Mouse (Mus musculus): ENCODE measurements around the gene Acsl4. TPM values are rescaled to one million over a fixed set of nuclear protein-coding genes. Genes with fewer than 3 reads are reported as not detected.

Acsl4 gene
- polyA plus RNA-seq, 1 experiment = 14.0 TPM

GRCm38 (mm10) chrX:142378048-142378447 lies 12.3 kb downstream of the Acsl4 start:
- no peak overlapping the region for H3K27ac ChIP-seq (replicated peaks; ENCODE audit: low read depth, low read length)
- H3K4me1 ChIP-seq (ENCODE audit: control insufficient read depth, insufficient read depth, insufficient read length, low read length) = no peaks in the 10 kb centered on the region
- H3K4me3 ChIP-seq (ENCODE audit: insufficient read depth, low read depth, low read length) = no peak overlapping the region

GRCm38 (mm10) chrX:142377358-142377757 lies 13.0 kb downstream of the Acsl4 start:
- H3K4me1 ChIP-seq (ENCODE audit: control insufficient read depth, insufficient read depth, insufficient read length, low read length) = no peaks in the 10 kb centered on the region
- H3K27ac ChIP-seq (replicated peaks; ENCODE audit: low read depth, low read length) = no peak overlapping the region
- no peak overlapping the region for H3K4me3 ChIP-seq (ENCODE audit: insufficient read depth, low read depth, low read length)

GRCm38 (mm10) chrX:142376747-142377146 lies 13.6 kb downstream of the Acsl4 start:
- H3K4me1 ChIP-seq (ENCODE audit: control insufficient read depth, insufficient read depth, insufficient read length, low read length) = no peaks in the 10 kb centered on the region
- no peak overlapping the region for H3K4me3 ChIP-seq (ENCODE audit: insufficient read depth, low read depth, low read length)
- no peak overlapping the region for H3K27ac ChIP-seq (replicated peaks; ENCODE audit: low read depth, low read length)

GRCm38 (mm10) chrX:142375519-142375918 lies 14.8 kb downstream of the Acsl4 start:
- Histone ChIP-seq H3K27ac (replicated peaks; ENCODE audit: low read depth, low read length) (no peak overlapping the region), H3K4me1 (ENCODE audit: control insufficient read depth, insufficient read depth, insufficient read length, low read length) (no peaks in the 10 kb centered on the region), H3K4me3 (ENCODE audit: insufficient read depth, low read depth, low read length) (no peak overlapping the region)

- no peak overlapping the region for H3K4me3 ChIP-seq (ENCODE audit: insufficient read depth, low read depth, low read length)
- no peaks in the 10 kb centered on the region for H3K4me1 ChIP-seq (ENCODE audit: control insufficient read depth, insufficient read depth, insufficient read length, low read length)
- no peak overlapping the region for H3K27ac ChIP-seq (replicated peaks; ENCODE audit: low read depth, low read length)
These were observed 17.9 kb downstream of the Acsl4 start for GRCm38 (mm10) chrX:142372393-142372792.

GRCm38 (mm10) chrX:142369935-142370334 lies 20.4 kb downstream of the Acsl4 start:
- no peak overlapping the region for H3K4me3 ChIP-seq (ENCODE audit: insufficient read depth, low read depth, low read length)
- no peak overlapping the region for H3K27ac ChIP-seq (replicated peaks; ENCODE audit: low read depth, low read length)
- no peaks in the 10 kb centered on the region for H3K4me1 ChIP-seq (ENCODE audit: control insufficient read depth, insufficient read depth, insufficient read length, low read length)

- H3K4me3 ChIP-seq (ENCODE audit: insufficient read depth, low read depth, low read length) = no peak overlapping the region
- no peak overlapping the region for H3K27ac ChIP-seq (replicated peaks; ENCODE audit: low read depth, low read length)
- no peaks in the 10 kb centered on the region for H3K4me1 ChIP-seq (ENCODE audit: control insufficient read depth, insufficient read depth, insufficient read length, low read length)
These were observed 26.5 kb downstream of the Acsl4 start for GRCm38 (mm10) chrX:142363882-142364281.

GRCm38 (mm10) chrX:142359031-142359430 lies 31.3 kb downstream of the Acsl4 start:
- Histone ChIP-seq H3K4me1 (ENCODE audit: control insufficient read depth, insufficient read depth, insufficient read length, low read length) (no peaks in the 10 kb centered on the region), H3K4me3 (ENCODE audit: insufficient read depth, low read depth, low read length) (no peak overlapping the region), H3K27ac (replicated peaks; ENCODE audit: low read depth, low read length) (no peak overlapping the region)

GRCm38 (mm10) chrX:142358427-142358826 lies 31.9 kb downstream of the Acsl4 start:
- H3K27ac ChIP-seq (replicated peaks; ENCODE audit: low read depth, low read length) = no peak overlapping the region
- no peak overlapping the region for H3K4me3 ChIP-seq (ENCODE audit: insufficient read depth, low read depth, low read length)
- no peaks in the 10 kb centered on the region for H3K4me1 ChIP-seq (ENCODE audit: control insufficient read depth, insufficient read depth, insufficient read length, low read length)

- Histone ChIP-seq H3K4me3 (ENCODE audit: insufficient read depth, low read depth, low read length) (no peak overlapping the region), H3K4me1 (ENCODE audit: control insufficient read depth, insufficient read depth, insufficient read length, low read length) (no peaks in the 10 kb centered on the region), H3K27ac (replicated peaks; ENCODE audit: low read depth, low read length) (no peak overlapping the region)
These were observed 54.1 kb downstream of the Acsl4 start for GRCm38 (mm10) chrX:142336207-142336606.

- no peak overlapping the region for H3K27ac ChIP-seq (replicated peaks; ENCODE audit: low read depth, low read length)
- H3K4me3 ChIP-seq (ENCODE audit: insufficient read depth, low read depth, low read length) = no peak overlapping the region
- no peaks in the 10 kb centered on the region for H3K4me1 ChIP-seq (ENCODE audit: control insufficient read depth, insufficient read depth, insufficient read length, low read length)
These were observed 54.8 kb downstream of the Acsl4 start for GRCm38 (mm10) chrX:142335502-142335901.

- no peak overlapping the region for H3K4me3 ChIP-seq (ENCODE audit: insufficient read depth, low read depth, low read length)
- H3K27ac ChIP-seq (replicated peaks; ENCODE audit: low read depth, low read length) = no peak overlapping the region
- no peaks in the 10 kb centered on the region for H3K4me1 ChIP-seq (ENCODE audit: control insufficient read depth, insufficient read depth, insufficient read length, low read length)
These were observed 64.6 kb downstream of the Acsl4 start for GRCm38 (mm10) chrX:142325760-142326159.

GRCm38 (mm10) chrX:142316106-142316505 lies 74.2 kb downstream of the Acsl4 start:
- no peak overlapping the region for H3K27ac ChIP-seq (replicated peaks; ENCODE audit: low read depth, low read length)
- no peaks in the 10 kb centered on the region for H3K4me1 ChIP-seq (ENCODE audit: control insufficient read depth, insufficient read depth, insufficient read length, low read length)
- no peak overlapping the region for H3K4me3 ChIP-seq (ENCODE audit: insufficient read depth, low read depth, low read length)

GRCm38 (mm10) chrX:142315270-142315669 lies 75.1 kb downstream of the Acsl4 start:
- Histone ChIP-seq H3K27ac (replicated peaks; ENCODE audit: low read depth, low read length) (no peak overlapping the region), H3K4me1 (ENCODE audit: control insufficient read depth, insufficient read depth, insufficient read length, low read length) (no peaks in the 10 kb centered on the region), H3K4me3 (ENCODE audit: insufficient read depth, low read depth, low read length) (no peak overlapping the region)

- Histone ChIP-seq H3K4me3 (ENCODE audit: insufficient read depth, low read depth, low read length) (no peak overlapping the region), H3K27ac (replicated peaks; ENCODE audit: low read depth, low read length) (no peak overlapping the region), H3K4me1 (ENCODE audit: control insufficient read depth, insufficient read depth, insufficient read length, low read length) (no peaks in the 10 kb centered on the region)
These were observed 75.9 kb downstream of the Acsl4 start for GRCm38 (mm10) chrX:142314307-142315024.

GRCm38 (mm10) chrX:142310431-142310830 lies 79.9 kb downstream of the Acsl4 start:
- Histone ChIP-seq H3K4me1 (ENCODE audit: control insufficient read depth, insufficient read depth, insufficient read length, low read length) (no peaks in the 10 kb centered on the region; the same call in 1 of the 2 replicates), H3K27ac (replicated peaks; ENCODE audit: low read depth, low read length) (no peak overlapping the region), H3K4me3 (ENCODE audit: insufficient read depth, low read depth, low read length) (no peak overlapping the region)

Measured in brown adipose tissue, adult 24 weeks (tissue).